Mouse (Mus musculus): ENCODE measurements at regions not wholly inside any gene's neighbourhood (a gene's known extent, or its start where the extent isn't known, plus 50 kb on each side); places are given as distances from the start of the nearest gene placed in this dataset.

GRCm38 (mm10) chr2:124930719-124931118, 137.2 kb upstream of the Slc24a5 start:
- no peak for DNase-seq
- intact Hi-C loops (cut with DNase I; ENCODE audit: low total_unique reads): no loop called here

DNA sequence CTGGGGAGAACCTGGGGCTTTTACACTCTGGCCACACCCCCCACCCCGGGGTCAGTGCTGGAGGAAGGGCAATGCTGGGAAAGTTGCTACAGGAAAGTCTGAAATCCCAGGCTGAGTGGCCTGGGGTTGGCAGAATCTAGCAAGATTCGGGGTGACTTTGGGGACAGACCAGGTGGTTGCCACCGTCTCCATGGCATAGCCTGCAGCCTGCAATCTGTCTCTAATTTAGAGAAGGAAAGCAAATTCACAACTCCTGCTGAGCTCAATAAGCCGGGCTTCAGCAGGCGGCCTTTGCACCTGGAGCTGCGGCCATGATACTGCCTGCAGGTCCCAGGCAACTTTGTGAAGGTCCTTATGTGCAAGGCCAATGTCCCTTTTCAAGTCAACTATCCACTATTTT, 135.4 kb upstream of the Slc24a5 start:
- intact Hi-C loops (cut with DNase I; ENCODE audit: low total_unique reads): no loop called here
- no peak for DNase-seq

GRCm38 (mm10) chr2:124933876-124934275, 134.0 kb upstream of the Slc24a5 start:
- intact Hi-C loops (cut with DNase I; ENCODE audit: low total_unique reads): no loop called here
- no peak for DNase-seq

- intact Hi-C loops (cut with DNase I; ENCODE audit: low total_unique reads): no loop called here
- no peak for DNase-seq
Observed at GRCm38 (mm10) chr2:124948263-124948781, 119.6 kb upstream of the Slc24a5 start.

DNA sequence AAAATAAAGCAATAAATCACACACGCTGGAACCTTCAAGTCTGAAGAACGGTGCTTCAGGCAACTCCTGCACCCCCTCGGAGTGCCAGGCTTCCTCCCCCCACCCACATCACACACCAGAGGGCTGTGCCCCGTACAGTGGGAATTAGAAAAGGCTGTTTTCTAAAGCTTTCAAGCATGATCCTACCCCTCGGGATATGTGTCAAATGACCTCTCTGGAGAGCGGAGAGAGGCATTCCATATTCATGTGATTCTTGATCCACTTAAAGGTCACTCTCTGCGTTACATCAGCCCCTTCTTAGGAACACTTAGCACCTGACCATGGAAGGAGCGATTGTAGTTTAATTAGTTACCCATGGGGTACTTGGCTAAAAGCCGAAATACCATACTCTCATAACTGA, 119.1 kb upstream of the Slc24a5 start:
- intact Hi-C loops (cut with DNase I; ENCODE audit: low total_unique reads): no loop called here
- DNase-seq: no peak

DNA sequence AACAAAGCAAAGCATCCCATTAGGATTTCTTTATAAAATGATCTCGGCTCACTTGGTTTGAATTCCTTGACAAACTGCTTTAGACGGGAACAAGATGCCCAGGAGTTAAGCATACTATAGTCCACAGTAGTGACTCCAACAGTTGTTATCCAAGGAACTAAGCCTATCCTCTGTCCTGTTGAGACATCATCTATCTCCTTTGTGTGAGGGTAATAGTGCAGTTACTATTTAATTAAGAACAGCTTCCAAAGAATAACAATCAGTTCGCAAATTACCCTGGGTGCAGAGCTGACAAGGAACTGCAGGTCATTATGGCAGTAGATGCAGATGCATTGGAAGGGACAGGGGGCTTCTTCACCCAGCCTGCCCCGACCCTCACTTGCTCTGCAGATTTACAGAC, 115.7 kb upstream of the Slc24a5 start:
- DNase-seq: no peak
- intact Hi-C loops (cut with DNase I; ENCODE audit: low total_unique reads): no loop called here

- intact Hi-C loops (cut with DNase I; ENCODE audit: low total_unique reads): no loop called here
- DNase-seq: no peak
Observed at GRCm38 (mm10) chr2:124953015-124953414, 114.9 kb upstream of the Slc24a5 start.

GRCm38 (mm10) chr2:124955843-124956242, 112.1 kb upstream of the Slc24a5 start:
- DNase-seq: no peak
- intact Hi-C loops (cut with DNase I; ENCODE audit: low total_unique reads): no loop called here

GRCm38 (mm10) chr2:124959431-124959830, 108.5 kb upstream of the Slc24a5 start:
- DNase-seq: no peak
- intact Hi-C loops (cut with DNase I; ENCODE audit: low total_unique reads): no loop called here

DNA sequence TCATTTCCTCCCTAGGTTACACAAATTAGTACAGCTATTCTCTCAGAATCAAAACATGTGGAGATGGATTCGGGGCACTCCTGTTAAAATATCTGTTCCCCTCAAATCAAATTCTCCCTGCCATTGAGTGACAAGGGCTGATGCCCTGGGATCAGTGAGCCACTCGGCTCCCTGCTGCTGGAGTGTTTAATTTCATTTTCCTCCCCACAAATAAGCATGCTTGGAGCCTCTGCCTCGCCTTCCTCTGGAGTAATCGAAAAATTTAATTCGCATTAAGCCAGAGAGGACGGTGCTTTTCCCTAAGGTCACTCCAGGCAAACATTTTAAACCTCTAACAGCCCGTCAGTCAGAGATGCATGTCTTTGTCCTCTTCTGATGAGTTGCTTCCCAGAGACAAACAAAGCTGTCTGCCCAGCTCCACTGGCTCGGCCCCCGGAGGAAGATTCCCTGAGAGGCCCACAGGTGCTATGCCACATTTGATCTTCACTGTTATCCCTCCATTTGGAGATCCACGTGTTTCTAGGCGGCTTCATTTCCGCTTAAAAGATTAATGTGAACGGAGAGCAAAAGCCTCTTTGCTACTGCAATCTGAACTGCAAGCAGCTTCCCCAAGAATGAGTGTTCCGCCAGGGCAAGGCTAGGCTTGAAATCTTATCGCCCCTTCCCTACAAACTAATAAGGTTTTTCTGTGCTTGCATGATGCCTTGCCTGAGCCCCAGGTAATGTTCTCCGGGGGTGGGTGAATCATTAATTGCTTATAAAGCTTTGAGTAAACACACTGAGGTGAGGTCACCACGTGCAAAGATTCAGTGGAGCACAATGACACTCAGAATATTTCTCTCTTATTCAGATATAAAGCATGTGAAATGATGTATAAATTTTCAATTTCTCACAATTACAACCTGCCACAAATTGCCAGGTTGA, 95.8 kb upstream of the Slc24a5 start:
- DNase-seq: no peak
- intact Hi-C loops (cut with DNase I; ENCODE audit: low total_unique reads): no loop called here

DNA sequence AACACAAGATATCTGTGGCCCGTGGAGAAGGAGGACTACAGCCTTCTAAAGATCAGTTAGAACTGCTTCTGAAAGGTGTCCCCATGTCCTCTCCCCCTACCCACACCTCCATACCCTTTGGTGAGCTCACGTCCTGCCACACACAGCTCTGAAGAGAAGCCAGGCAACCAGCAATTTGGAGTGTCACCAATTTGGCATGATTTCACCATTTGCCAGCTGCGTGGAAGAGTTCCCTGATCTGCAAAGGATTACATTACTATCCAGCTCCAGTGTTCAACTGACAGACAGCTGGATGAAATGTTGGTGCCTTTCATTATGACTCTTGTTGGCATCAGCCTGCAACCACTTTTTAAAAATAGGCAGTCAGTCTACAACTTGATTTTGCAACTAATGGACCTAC, 92.8 kb upstream of the Slc24a5 start:
- intact Hi-C loops (cut with DNase I; ENCODE audit: low total_unique reads): no loop called here
- DNase-seq: no peak

DNA sequence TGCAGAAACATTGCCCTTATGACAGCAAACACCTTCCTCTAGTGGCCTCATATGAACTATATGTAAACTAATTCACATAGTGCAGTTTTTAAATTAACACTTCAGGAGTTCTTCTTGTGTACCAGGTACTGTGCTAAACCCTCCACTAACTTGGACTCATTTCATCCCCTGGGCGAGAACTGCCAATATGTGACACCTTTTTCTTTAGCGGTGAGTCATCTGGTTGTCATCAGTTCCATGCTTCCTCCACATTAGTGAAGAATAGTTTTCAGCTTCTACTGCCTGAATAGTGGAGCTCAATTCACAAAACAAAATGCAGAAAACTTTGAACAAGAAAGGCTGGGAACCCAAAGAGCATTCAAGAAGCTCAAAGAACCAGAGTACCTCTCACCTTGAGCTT, 76.9 kb upstream of the Slc24a5 start:
- intact Hi-C loops (cut with DNase I; ENCODE audit: low total_unique reads): no loop called here
- no peak for DNase-seq

- no peak for DNase-seq
- intact Hi-C loops (cut with DNase I; ENCODE audit: low total_unique reads): no loop called here
Observed at GRCm38 (mm10) chr2:125015007-125015406, 52.9 kb upstream of the Slc24a5 start.

DNA sequence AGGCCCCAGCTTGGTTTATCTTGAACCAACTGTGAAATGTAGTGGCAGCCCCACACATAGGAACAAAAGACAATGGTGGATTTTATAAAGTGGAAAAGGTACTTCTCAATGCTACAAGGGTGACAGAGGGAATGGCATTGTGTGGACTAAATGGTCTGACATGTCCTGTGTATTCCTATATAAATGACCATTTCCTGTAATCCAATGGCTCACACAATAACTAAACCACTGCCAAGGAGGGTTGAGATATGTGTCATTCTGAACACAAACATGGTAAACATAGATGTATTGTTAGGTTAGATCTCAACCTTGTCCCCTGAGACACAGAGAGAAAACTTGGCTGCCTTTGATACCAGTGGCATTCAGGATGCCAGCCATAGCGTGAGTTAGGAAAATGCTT, 51.0 kb upstream of the Slc24a5 start:
- DNase-seq: no peak
- intact Hi-C loops (cut with DNase I; ENCODE audit: low total_unique reads): no loop called here

Measured in gastrocnemius, postnatal 14 days (tissue).